Mouse (Mus musculus): ENCODE results near the gene Npas3. TPM values are rescaled to one million over a fixed set of nuclear protein-coding genes. Genes with fewer than 3 reads are reported as not detected.
A peak's percentile ranks its signal among the peaks of the same experiment; 100 is the strongest.

The Npas3 gene
- polyA plus RNA-seq, 1 experiment from 2014 or later = 17.7 TPM

- Histone ChIP-seq H3K27ac (ENCODE audit: low read length) (no peak overlapping the region), H3K27me3 (replicated peaks; ENCODE audit: control insufficient read depth, insufficient read depth, low read length) (no peaks in the 10 kb centered on the region), H3K9me3 (ENCODE audit: control insufficient read depth, low read length) (no peaks in the 10 kb centered on the region), H3K9ac (replicated peaks; ENCODE audit: low read depth, low read length) (no peak overlapping the region), H3K4me2 (ENCODE audit: low read length) (no peak overlapping the region), H3K4me1 (replicated peaks; ENCODE audit: control insufficient read depth, insufficient read depth, low read length) (peaks cover 7% of the 10 kb centered on the region), H3K36me3 (ENCODE audit: control insufficient read depth, insufficient read depth) (no peaks in the 10 kb centered on the region), H3K4me3 (replicated peaks; ENCODE audit: low read length) (no peak overlapping the region)
- 11% methylated on average over 8 of the region's 8 CpGs for WGBS
- peak; percentile 84 for ATAC-seq
These were observed 812.3 kb downstream of the Npas3 start for GRCm38 (mm10) chr12:54060732-54061131.

- 62% methylated on average over 6 of the region's 6 CpGs for WGBS
- ATAC-seq = no peak
These were observed 812.7 kb downstream of the Npas3 start for GRCm38 (mm10) chr12:54061168-54061567.

GRCm38 (mm10) chr12:54064986-54065385 lies 816.5 kb downstream of the Npas3 start:
- Histone ChIP-seq H3K9me3 (ENCODE audit: control insufficient read depth, low read length) (no peaks in the 10 kb centered on the region), H3K4me3 (replicated peaks; ENCODE audit: low read length) (no peak overlapping the region), H3K27ac (ENCODE audit: low read length) (no peak overlapping the region), H3K36me3 (ENCODE audit: control insufficient read depth, insufficient read depth) (no peaks in the 10 kb centered on the region), H3K9ac (replicated peaks; ENCODE audit: low read depth, low read length) (no peak overlapping the region), H3K4me2 (ENCODE audit: low read length) (no peak overlapping the region), H3K4me1 (replicated peaks; ENCODE audit: control insufficient read depth, insufficient read depth, low read length) (peaks cover 13% of the 10 kb centered on the region), H3K27me3 (replicated peaks; ENCODE audit: control insufficient read depth, insufficient read depth, low read length) (peaks cover 14% of the 10 kb centered on the region)
- WGBS = 78% methylated on average over 16 of the region's 16 CpGs
- ATAC-seq = no peak

More at GRCm38 (mm10) chr12:54061168-54061567, 812.7 kb downstream of the Npas3 start:
- no peaks in the 10 kb centered on the region for H3K27me3 ChIP-seq (replicated peaks; ENCODE audit: control insufficient read depth, insufficient read depth, low read length)
- H3K9ac ChIP-seq (replicated peaks; ENCODE audit: low read depth, low read length) = no peak overlapping the region
- H3K4me3 ChIP-seq (replicated peaks; ENCODE audit: low read length) = no peak overlapping the region
- H3K9me3 ChIP-seq (ENCODE audit: control insufficient read depth, low read length) = no peaks in the 10 kb centered on the region
- H3K36me3 ChIP-seq (ENCODE audit: control insufficient read depth, insufficient read depth) = no peaks in the 10 kb centered on the region
- H3K4me2 ChIP-seq (ENCODE audit: low read length) = no peak overlapping the region
- no peak overlapping the region for H3K27ac ChIP-seq (ENCODE audit: low read length)
- H3K4me1 ChIP-seq (replicated peaks; ENCODE audit: control insufficient read depth, insufficient read depth, low read length) = peaks cover 7% of the 10 kb centered on the region

- H3K4me1 ChIP-seq (replicated peaks; ENCODE audit: control insufficient read depth, insufficient read depth, low read length) = peaks cover 7% of the 10 kb centered on the region
- peaks cover 14% of the 10 kb centered on the region for H3K27me3 ChIP-seq (replicated peaks; ENCODE audit: control insufficient read depth, insufficient read depth, low read length)
- H3K9ac ChIP-seq (replicated peaks; ENCODE audit: low read depth, low read length) = no peak overlapping the region
- H3K4me2 ChIP-seq (ENCODE audit: low read length) = no peak overlapping the region
- no peaks in the 10 kb centered on the region for H3K36me3 ChIP-seq (ENCODE audit: control insufficient read depth, insufficient read depth)
- H3K4me3 ChIP-seq (replicated peaks; ENCODE audit: low read length) = no peak overlapping the region
- no peak for ATAC-seq
- no peak overlapping the region for H3K27ac ChIP-seq (ENCODE audit: low read length)
- WGBS = 78% methylated on average over 11 of the region's 11 CpGs
- no peaks in the 10 kb centered on the region for H3K9me3 ChIP-seq (ENCODE audit: control insufficient read depth, low read length)
These were observed 817.1 kb downstream of the Npas3 start for GRCm38 (mm10) chr12:54065607-54066006.

GRCm38 (mm10) chr12:54067419-54067818 lies 818.9 kb downstream of the Npas3 start:
- Histone ChIP-seq H3K27me3 (replicated peaks; ENCODE audit: control insufficient read depth, insufficient read depth, low read length) (peaks cover 14% of the 10 kb centered on the region), H3K4me2 (ENCODE audit: low read length) (peak overlapping the region; percentile 70), H3K36me3 (ENCODE audit: control insufficient read depth, insufficient read depth) (no peaks in the 10 kb centered on the region), H3K4me3 (replicated peaks; ENCODE audit: low read length) (peak overlapping the region; percentile 46), H3K9ac (replicated peaks; ENCODE audit: low read depth, low read length) (peak overlapping the region; percentile 31; the same call in 1 of the 2 replicates), H3K27ac (ENCODE audit: low read length) (no peak overlapping the region), H3K9me3 (ENCODE audit: control insufficient read depth, low read length) (no peaks in the 10 kb centered on the region), H3K4me1 (replicated peaks; ENCODE audit: control insufficient read depth, insufficient read depth, low read length) (peaks cover 7% of the 10 kb centered on the region)
- ATAC-seq = no peak
- 37% methylated on average over 14 of the region's 14 CpGs for WGBS

GRCm38 (mm10) chr12:54067886-54068756 lies 819.6 kb downstream of the Npas3 start:
- ATAC-seq = peak; percentile 54
- WGBS = 14% methylated on average over 83 of the region's 84 CpGs
- Histone ChIP-seq H3K4me3 (replicated peaks; ENCODE audit: low read length) (peak overlapping the region; percentile 46), H3K9me3 (ENCODE audit: control insufficient read depth, low read length) (no peaks in the 10 kb centered on the region), H3K36me3 (ENCODE audit: control insufficient read depth, insufficient read depth) (no peaks in the 10 kb centered on the region), H3K4me1 (replicated peaks; ENCODE audit: control insufficient read depth, insufficient read depth, low read length) (peaks cover 7% of the 10 kb centered on the region), H3K27me3 (replicated peaks; ENCODE audit: control insufficient read depth, insufficient read depth, low read length) (peaks cover 14% of the 10 kb centered on the region), H3K9ac (replicated peaks; ENCODE audit: low read depth, low read length) (peak overlapping the region; percentile 49), H3K27ac (ENCODE audit: low read length) (no peak overlapping the region), H3K4me2 (ENCODE audit: low read length) (peak overlapping the region; percentile 70)

GRCm38 (mm10) chr12:54068757-54069146 lies 820.3 kb downstream of the Npas3 start:
- Histone ChIP-seq H3K4me3 (replicated peaks; ENCODE audit: low read length) (no peak overlapping the region), H3K9me3 (ENCODE audit: control insufficient read depth, low read length) (no peaks in the 10 kb centered on the region), H3K36me3 (ENCODE audit: control insufficient read depth, insufficient read depth) (no peaks in the 10 kb centered on the region), H3K9ac (replicated peaks; ENCODE audit: low read depth, low read length) (no peak overlapping the region), H3K4me1 (replicated peaks; ENCODE audit: control insufficient read depth, insufficient read depth, low read length) (peaks cover 7% of the 10 kb centered on the region), H3K4me2 (ENCODE audit: low read length) (no peak overlapping the region), H3K27ac (ENCODE audit: low read length) (no peak overlapping the region), H3K27me3 (replicated peaks; ENCODE audit: control insufficient read depth, insufficient read depth, low read length) (peaks cover 14% of the 10 kb centered on the region)
- 81% methylated on average over 27 of the region's 27 CpGs for WGBS
- ATAC-seq = no peak; the same call in 1 of the 2 replicates

- 94% methylated on average over 2 of the region's 2 CpGs for WGBS
- no peak overlapping the region for H3K4me2 ChIP-seq (ENCODE audit: low read length)
- no peak for ATAC-seq
These were observed 825.5 kb downstream of the Npas3 start for GRCm38 (mm10) chr12:54074012-54074411.

GRCm38 (mm10) chr12:54080996-54081395 lies 832.5 kb downstream of the Npas3 start:
- H3K9me3 ChIP-seq (ENCODE audit: control insufficient read depth, low read length) = no peaks in the 10 kb centered on the region
- H3K27ac ChIP-seq (ENCODE audit: low read length) = no peak overlapping the region
- H3K4me2 ChIP-seq (ENCODE audit: low read length) = no peak overlapping the region
- H3K27me3 ChIP-seq (replicated peaks; ENCODE audit: control insufficient read depth, insufficient read depth, low read length) = no peaks in the 10 kb centered on the region
- no peaks in the 10 kb centered on the region for H3K4me1 ChIP-seq (replicated peaks; ENCODE audit: control insufficient read depth, insufficient read depth, low read length)
- H3K9ac ChIP-seq (replicated peaks; ENCODE audit: low read depth, low read length) = no peak overlapping the region
- no peak for ATAC-seq
- no peak overlapping the region for H3K4me3 ChIP-seq (replicated peaks; ENCODE audit: low read length)
- 96% methylated on average over 3 of the region's 3 CpGs for WGBS
- H3K36me3 ChIP-seq (ENCODE audit: control insufficient read depth, insufficient read depth) = no peaks in the 10 kb centered on the region

More at GRCm38 (mm10) chr12:54074012-54074411, 825.5 kb downstream of the Npas3 start:
- Histone ChIP-seq H3K36me3 (ENCODE audit: control insufficient read depth, insufficient read depth) (no peaks in the 10 kb centered on the region), H3K9ac (replicated peaks; ENCODE audit: low read depth, low read length) (no peak overlapping the region), H3K4me3 (replicated peaks; ENCODE audit: low read length) (no peak overlapping the region), H3K4me1 (replicated peaks; ENCODE audit: control insufficient read depth, insufficient read depth, low read length) (no peaks in the 10 kb centered on the region), H3K27me3 (replicated peaks; ENCODE audit: control insufficient read depth, insufficient read depth, low read length) (0 out of 2 replicates have a peak, but pooled peaks cover 2% of the 10 kb centered on the region), H3K9me3 (ENCODE audit: control insufficient read depth, low read length) (no peaks in the 10 kb centered on the region), H3K27ac (ENCODE audit: low read length) (no peak overlapping the region)

All from forebrain, embryonic 16.5 days (tissue).